Mouse (Mus musculus) neural tube, embryonic 11.5 days (tissue): ENCODE data around the gene Mvp. TPM values are rescaled to one million over a fixed set of nuclear protein-coding genes. Genes with fewer than 3 reads are reported as not detected.

ENCODE experiments used
- ATAC-seq: fragments of 200-750 bp; cut with Nextera tagmentation; 2 replicates; pipeline ENCODE4 v1.8.0; 2017; ENCODE audit warnings: moderate number of reproducible peaks, mild to moderate bottlenecking, moderate TSS enrichment, moderate library complexity; ENCODE audit not compliant: insufficient read depth, low FRiP score, low TSS enrichment
- DNase-seq: peaks from one replicate; pipeline ENCODE4 v3.0.0-alpha.2; 2015; ENCODE audit warnings: low spot score
- H3K27ac ChIP-seq: fragments of 300-500 bp; sonication (generic); 2 replicates; pipeline ENCODE4 v1.5.1; 2014; ENCODE audit warnings: low read depth, mild to moderate bottlenecking, low read length
- H3K27me3 ChIP-seq: fragments of 300-500 bp; sonication (generic); 2 replicates; pipeline ENCODE4 v1.6.1; 2014; ENCODE audit warnings: mild to moderate bottlenecking, low read length, mixed read lengths; ENCODE audit not compliant: control insufficient read depth, insufficient read depth
- H3K36me3 ChIP-seq: fragments of 300-500 bp; sonication (generic); 2 replicates; pipeline ENCODE4 v1.6.1; 2014; ENCODE audit warnings: mild to moderate bottlenecking, low read length, moderate library complexity, mixed read lengths; ENCODE audit not compliant: control insufficient read depth, insufficient read depth
- H3K4me1 ChIP-seq: fragments of 300-500 bp; sonication (generic); 2 replicates; pipeline ENCODE4 v1.6.1; 2014; ENCODE audit warnings: low read length, mixed read lengths; ENCODE audit not compliant: control insufficient read depth, insufficient read depth
- H3K4me2 ChIP-seq: fragments of 300-500 bp; sonication (generic); 2 replicates; pipeline ENCODE4 v1.6.1; 2014; ENCODE audit warnings: low read depth, mild to moderate bottlenecking, moderate library complexity
- H3K4me3 ChIP-seq: fragments of 300-500 bp; sonication (generic); 2 replicates; pipeline ENCODE4 v1.5.1; 2014; ENCODE audit warnings: low read depth, low read length
- H3K9ac ChIP-seq: fragments of 300-500 bp; sonication (generic); 2 replicates; pipeline ENCODE4 v1.6.1; 2014; ENCODE audit warnings: mild to moderate bottlenecking, low read length
- H3K9me3 ChIP-seq: fragments of 300-500 bp; sonication (generic); 2 replicates; pipeline ENCODE4 v1.6.1; 2016; ENCODE audit warnings: low read length; ENCODE audit not compliant: control insufficient read depth
- WGBS: fragments of 180-500 bp; shearing (Covaris S2); extraction: QIAGEN DNeasy Blood & Tissue Kit; methylation state at CpG from one replicate; pipeline ENCODE4 v1.1.7; 2014; 5-methylcytosine and 5-hydroxymethylcytosine counted together
- microRNA-seq: library from miRNA; unstranded; fragments of <30 nt; microRNA quantifications from one replicate; pipeline ENCODE4, GENCODE M21; 2016
- polyA plus RNA-seq: library from polyadenylated mRNA; unstranded; fragments of >200 nt; fragmentation: Nextera tagmentation; extraction: Ambion mirVana; gene quantifications from 2 replicates; pipeline ENCODE4 v1.2.1, GENCODE M21; 2014

Mvp gene
- polyA plus RNA-seq, 1 experiment from 2014 or later: 4.2 TPM

DNA sequence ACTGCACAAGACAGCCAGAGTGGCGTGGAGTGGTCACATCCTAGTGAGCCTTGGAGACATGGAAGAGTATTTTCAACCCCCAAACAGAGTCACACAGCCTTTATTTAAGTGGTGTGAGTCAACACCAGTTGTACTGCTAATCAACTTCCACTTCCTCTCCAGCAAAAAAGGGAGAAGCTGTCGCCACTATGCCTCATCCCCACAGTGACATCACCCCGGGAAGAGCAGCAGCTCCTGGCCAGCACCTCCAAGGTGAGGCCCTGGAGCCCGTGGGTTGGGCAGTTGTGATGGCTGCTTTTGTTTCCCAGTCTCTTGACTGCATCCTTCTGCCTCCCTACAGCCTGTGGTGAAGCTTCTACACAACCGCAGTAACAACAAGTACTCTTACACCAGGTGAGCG is 73.2 kb downstream of the Mvp start:
- Histone ChIP-seq H3K9me3 (no peaks in the 10 kb centered on the region), H3K9ac (no peak overlapping the region), H3K36me3 (no peaks in the 10 kb centered on the region; the same call in 1 of the 2 replicates), H3K27ac (no peak overlapping the region), H3K27me3 (no peaks in the 10 kb centered on the region), H3K4me3 (no peak overlapping the region), H3K4me1 (no peaks in the 10 kb centered on the region; the same call in 1 of the 2 replicates), H3K4me2 (no peak overlapping the region)
- 36% methylated on average over 6 of the region's 6 CpGs for WGBS
- ATAC-seq (no peak), DNase-seq (no peak)

Small RNA genes within 50 kb of the gene (microRNA-seq; reads per million reads assigned to microRNA genes)
- gene Gm44343: not detected

Other genes starting within 250 kb of the Mvp start
- gene Gdpd3, start 248.3 kb downstream of the Mvp start, polyA plus RNA-seq: 1.2 and 1.5 TPM in 2 replicates
- 115 and 121 TPM in 2 replicates for gene Ypel3, start 237.7 kb downstream of the Mvp start, polyA plus RNA-seq
- gene Tbx6, start 233.1 kb downstream of the Mvp start, polyA plus RNA-seq: 0.38 and 0.64 TPM in 2 replicates
- 318 and 344 TPM in 2 replicates for gene Ppp4c, start 222.1 kb downstream of the Mvp start, polyA plus RNA-seq
- 14.3 and 14.4 TPM in 2 replicates for gene Fam57b, start 217.0 kb downstream of the Mvp start, polyA plus RNA-seq
- gene 4930451I11Rik, start 183.0 kb downstream of the Mvp start, polyA plus RNA-seq: not detected in 2 replicates
- 4.4 and 5.6 TPM in 2 replicates for gene Doc2a, start 167.2 kb downstream of the Mvp start, polyA plus RNA-seq
- gene Hirip3, start 152.6 kb downstream of the Mvp start, polyA plus RNA-seq: 21.0 and 23.4 TPM in 2 replicates
- gene Ino80e, start 152.2 kb downstream of the Mvp start, polyA plus RNA-seq: 91.8 and 96.3 TPM in 2 replicates
- 33.2 and 34.0 TPM in 2 replicates for gene Taok2, start 129.9 kb downstream of the Mvp start, polyA plus RNA-seq
- gene Tmem219, start 91.7 kb downstream of the Mvp start, polyA plus RNA-seq: 19.7 and 20.0 TPM in 2 replicates
- 33.4 and 35.6 TPM in 2 replicates for gene Kctd13, start 85.7 kb downstream of the Mvp start, polyA plus RNA-seq
- 0.82 and 0.87 TPM in 2 replicates for gene Asphd1, start 65.0 kb downstream of the Mvp start, polyA plus RNA-seq
- gene Sez6l2, start 64.1 kb downstream of the Mvp start, polyA plus RNA-seq: 10.0 and 13.5 TPM in 2 replicates
- gene Cdipt, start 38.7 kb downstream of the Mvp start, polyA plus RNA-seq: 79.1 and 80.3 TPM in 2 replicates
- gene Cdiptos, start 38.5 kb downstream of the Mvp start, polyA plus RNA-seq: 0.47 and 1.1 TPM in 2 replicates
- gene Pagr1b, start 1.9 kb upstream of the Mvp start, polyA plus RNA-seq: 1.1 TPM in 1 of 2 replicates, not detected in the other
- 99.6 and 105 TPM in 2 replicates for gene Pagr1a, start 2.7 kb upstream of the Mvp start, polyA plus RNA-seq
- 14.3 and 19.4 TPM in 2 replicates for gene Gm42742, start 6.5 kb upstream of the Mvp start, polyA plus RNA-seq
- gene Prrt2, start 6.6 kb upstream of the Mvp start, polyA plus RNA-seq: 6.2 and 6.9 TPM in 2 replicates
- gene Maz, start 12.4 kb upstream of the Mvp start, polyA plus RNA-seq: 90.8 and 94.5 TPM in 2 replicates
- 156 and 168 TPM in 2 replicates for gene Kif22, start 27.9 kb upstream of the Mvp start, polyA plus RNA-seq
- not detected in 2 replicates for gene Zg16, start 72.7 kb upstream of the Mvp start, polyA plus RNA-seq
- 1.0 and 1.1 TPM in 2 replicates for gene AI467606, start 76.7 kb upstream of the Mvp start, polyA plus RNA-seq
- 1.8 and 2.0 TPM in 2 replicates for gene Qprt, start 107.6 kb upstream of the Mvp start, polyA plus RNA-seq
- 0.27 TPM in 1 of 2 replicates, not detected in the other for gene Spn, start 123.2 kb upstream of the Mvp start, polyA plus RNA-seq
- gene Cd2bp2, start 181.4 kb upstream of the Mvp start, polyA plus RNA-seq: 91.6 and 92.0 TPM in 2 replicates
- 23.9 and 28.8 TPM in 2 replicates for gene Tbc1d10b, start 193.8 kb upstream of the Mvp start, polyA plus RNA-seq
- 87.1 and 113 TPM in 2 replicates for gene Mylpf, start 194.3 kb upstream of the Mvp start, polyA plus RNA-seq
- 28.7 and 31.4 TPM in 2 replicates for gene Zfp553, start 218.4 kb upstream of the Mvp start, polyA plus RNA-seq
- gene Sept1, start 218.5 kb upstream of the Mvp start, polyA plus RNA-seq: 19.6 and 22.0 TPM in 2 replicates
- 53.2 and 54.5 TPM in 2 replicates for gene Zfp771, start 229.7 kb upstream of the Mvp start, polyA plus RNA-seq
- 205 and 228 TPM in 2 replicates for gene Dctpp1, start 246.1 kb upstream of the Mvp start, polyA plus RNA-seq